Mouse (Mus musculus) common myeloid progenitor, adult 5-6 weeks (primary cell): ENCODE measurements around the gene Fbxw17. TPM values are rescaled to one million over a fixed set of nuclear protein-coding genes. Genes with fewer than 3 reads are reported as not detected.
"Not testable (repeated sequence)": the region's sequence is repeated elsewhere in the genome, so short reads cannot be mapped to it uniquely, and the experiment has no call there.

ENCODE experiments used
- ATAC-seq: replicated peaks from 2 replicates; pipeline ENCODE4 v1.8.0; 2016; ENCODE audit warnings: low read depth, mild to moderate bottlenecking, moderate TSS enrichment, inconsistent platforms; ENCODE audit not compliant: poor library complexity, severe bottlenecking
- total RNA-seq: library from RNA; stranded (forward); fragments of 200-1000, 187-1606 nt; gene quantifications from 2 replicates; pipeline ENCODE4 v1.2.3, GENCODE M21; 2017

Fbxw17 gene
- total RNA-seq = 13.5 and 16.4 TPM in 2 replicates

- ATAC-seq = peak; percentile 99
Observed at GRCm38 (mm10) chr13:50417389-50418183, at the start of gene Fbxw17. Fbxw17 (plus strand) TSS chr13:50417864.

GRCm38 (mm10) chr13:50372934-50373705, 44.5 kb upstream of the Fbxw17 start:
- not testable (repeated sequence) for ATAC-seq

GRCm38 (mm10) chr13:50389146-50389545, 28.5 kb upstream of the Fbxw17 start:
- not testable (repeated sequence) for ATAC-seq

GRCm38 (mm10) chr13:50418421-50418820, 757 bp downstream of the Fbxw17 start:
- no peak for ATAC-seq

- ATAC-seq = no peak
Observed at GRCm38 (mm10) chr13:50423625-50424209, 6.1 kb downstream of the Fbxw17 start.

GRCm38 (mm10) chr13:50424517-50424916, 6.9 kb downstream of the Fbxw17 start:
- no peak for ATAC-seq

GRCm38 (mm10) chr13:50426686-50427085, 9.0 kb downstream of the Fbxw17 start:
- no peak for ATAC-seq

- no peak for ATAC-seq
Observed at GRCm38 (mm10) chr13:50443812-50444211, 26.1 kb downstream of the Fbxw17 start, which contains the start of gene Gm47429. Gm47429 (minus strand) TSS chr13:50443912.

- no peak for ATAC-seq
Observed at GRCm38 (mm10) chr13:50445261-50445660, 27.6 kb downstream of the Fbxw17 start.

GRCm38 (mm10) chr13:50452266-50452665, 34.6 kb downstream of the Fbxw17 start:
- ATAC-seq = not testable (repeated sequence)

- ATAC-seq = no peak
Observed at GRCm38 (mm10) chr13:50453426-50453825, 35.8 kb downstream of the Fbxw17 start.

- not testable (repeated sequence) for ATAC-seq
Observed at GRCm38 (mm10) chr13:50460433-50460832, 42.8 kb downstream of the Fbxw17 start.

- ATAC-seq = no peak
Observed at GRCm38 (mm10) chr13:50464621-50465562, 47.2 kb downstream of the Fbxw17 start.

- no peak for ATAC-seq
Observed at GRCm38 (mm10) chr13:50467007-50467406, 49.3 kb downstream of the Fbxw17 start, which contains the start of gene Nutm2. Nutm2 (plus strand) TSS chr13:50467307.

Other genes with a start within 250 kb of the Fbxw17 start
- gene Gm906, start 167.6 kb upstream of the Fbxw17 start, total RNA-seq = not detected in 2 replicates
- gene Gm47429, start 26.0 kb downstream of the Fbxw17 start, total RNA-seq = not detected in 2 replicates
- gene Nutm2, start 49.4 kb downstream of the Fbxw17 start, total RNA-seq = not detected in 2 replicates
- not detected in 2 replicates for gene Gm904, start 225.4 kb downstream of the Fbxw17 start, total RNA-seq